Mouse (Mus musculus) myocyte (in vitro differentiated cells): ENCODE data around the gene Cyp2g1. TPM values are rescaled to one million over a fixed set of nuclear protein-coding genes. Genes with fewer than 3 reads are reported as not detected.

Experiments
- H3K27me3 ChIP-seq: one replicate; pipeline ENCODE4 v1.6.1; 2011; ENCODE audit not compliant: control insufficient read depth, insufficient read depth, insufficient read length
- H3K36me3 ChIP-seq: one replicate; pipeline ENCODE4 v1.6.1; 2011; ENCODE audit not compliant: control insufficient read depth, insufficient read depth
- H3K4me2 ChIP-seq: one replicate; pipeline ENCODE4 v1.6.1; 2011; ENCODE audit warnings: low read depth, control low read depth
- H3K4me3 ChIP-seq: one replicate; pipeline ENCODE4 v1.5.1; 2011; ENCODE audit warnings: mild to moderate bottlenecking, control low read depth, moderate library complexity
- H3K79me2 ChIP-seq: one replicate; pipeline ENCODE4 v1.6.1; 2011; ENCODE audit not compliant: control insufficient read depth, insufficient read depth
- H3ac ChIP-seq: one replicate; pipeline ENCODE4 v1.6.1; 2011; ENCODE audit not compliant: control insufficient read depth, insufficient read length
- CEBPB ChIP-seq: IDR thresholded peaks from 2 replicates; pipeline ENCODE4 v1.6.1; 2011; ENCODE audit warnings: mild to moderate bottlenecking, moderate library complexity; ENCODE audit not compliant: poor library complexity, insufficient read depth, severe bottlenecking
- E2F4 ChIP-seq: IDR thresholded peaks from one replicate; pipeline ENCODE4 v1.6.1; 2011; ENCODE audit warnings: mild to moderate bottlenecking, control low read depth, moderate library complexity; ENCODE audit not compliant: insufficient read depth
- MAX ChIP-seq: IDR thresholded peaks from one replicate; pipeline ENCODE4 v1.6.1; 2011; ENCODE audit warnings: low read depth, mild to moderate bottlenecking, control low read depth
- MYOD1 ChIP-seq, 3 experiments: IDR thresholded peaks; one replicate each; pipeline ENCODE4 v1.6.1; 2011; ENCODE audit warnings: control low read depth in 2 of 3, low read depth in 2 of 3, mild to moderate bottlenecking in 2 of 3, moderate library complexity in 1 of 3; ENCODE audit not compliant: insufficient read length in 2 of 3, control insufficient read depth in 1 of 3
- MYOG ChIP-seq, 3 experiments: IDR thresholded peaks; one replicate each; pipeline ENCODE4 v1.6.1; 2011; ENCODE audit warnings: control low read depth in 2 of 3, low read depth in 2 of 3, mild to moderate bottlenecking in 2 of 3; ENCODE audit not compliant: insufficient read length in 2 of 3, control insufficient read depth in 1 of 3, insufficient read depth in 1 of 3
- POLR2A ChIP-seq: IDR thresholded peaks from one replicate; pipeline ENCODE4 v1.6.1; 2011; ENCODE audit warnings: low read depth, mild to moderate bottlenecking, control low read depth, moderate library complexity; ENCODE audit not compliant: insufficient read length
- POLR2AphosphoS2 ChIP-seq: IDR thresholded peaks from one replicate; pipeline ENCODE4 v1.6.1; 2011; ENCODE audit warnings: low read depth, control low read depth; ENCODE audit not compliant: insufficient read length
- REST ChIP-seq: IDR thresholded peaks from one replicate; pipeline ENCODE4 v1.6.1; 2011; ENCODE audit warnings: mild to moderate bottlenecking, control low read depth, moderate library complexity; ENCODE audit not compliant: insufficient read depth, insufficient read length
- SRF ChIP-seq: IDR thresholded peaks from one replicate; pipeline ENCODE4 v1.6.1; 2011; ENCODE audit warnings: low read depth; ENCODE audit not compliant: control insufficient read depth, insufficient read length
- TCF12 ChIP-seq: IDR thresholded peaks from one replicate; pipeline ENCODE4 v1.6.1; 2011; ENCODE audit warnings: mild to moderate bottlenecking, control low read depth; ENCODE audit not compliant: poor library complexity, insufficient read depth, severe bottlenecking
- TCF3 ChIP-seq: IDR thresholded peaks from one replicate; pipeline ENCODE4 v1.6.1; 2011; ENCODE audit warnings: low read depth, control low read depth; ENCODE audit not compliant: insufficient read length
- USF1 ChIP-seq: IDR thresholded peaks from one replicate; pipeline ENCODE4 v1.6.1; 2011; ENCODE audit warnings: low read depth, mild to moderate bottlenecking, control low read depth, moderate library complexity
- polyA plus RNA-seq: library from polyadenylated mRNA; unstranded; fragments of >200 nt; fragmentation: generic; extraction: Trizol; gene quantifications from one replicate; pipeline ENCODE4 v1.2.1, GENCODE M21; 2012; ENCODE audit warnings: missing spikeins

Gene Cyp2g1
- polyA plus RNA-seq = not detected

DNA sequence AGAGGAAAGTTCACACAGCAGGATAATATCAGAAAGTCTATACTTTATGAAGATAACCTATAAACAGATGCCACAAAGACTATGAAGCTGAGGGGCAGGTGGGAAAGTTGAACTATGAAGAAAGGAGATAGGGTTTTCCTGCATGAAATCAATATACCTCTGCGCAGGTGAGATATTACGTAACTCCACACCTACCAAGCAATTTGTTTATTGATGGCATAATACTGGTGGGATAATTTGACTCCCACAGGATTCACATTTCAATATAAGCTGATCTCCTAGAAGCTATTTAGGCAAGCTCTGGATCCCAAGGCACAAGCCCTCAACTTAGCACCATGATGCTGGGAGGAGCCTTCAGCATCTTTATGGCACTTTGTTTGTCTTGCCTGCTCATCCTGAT, at the start of gene Cyp2g1:
TSS of gene Cyp2g1 (plus strand) at position 301 of the 400 bp plus-strand sequence.
- no peaks in the 10 kb centered on the region for H3K79me2 ChIP-seq

DNA sequence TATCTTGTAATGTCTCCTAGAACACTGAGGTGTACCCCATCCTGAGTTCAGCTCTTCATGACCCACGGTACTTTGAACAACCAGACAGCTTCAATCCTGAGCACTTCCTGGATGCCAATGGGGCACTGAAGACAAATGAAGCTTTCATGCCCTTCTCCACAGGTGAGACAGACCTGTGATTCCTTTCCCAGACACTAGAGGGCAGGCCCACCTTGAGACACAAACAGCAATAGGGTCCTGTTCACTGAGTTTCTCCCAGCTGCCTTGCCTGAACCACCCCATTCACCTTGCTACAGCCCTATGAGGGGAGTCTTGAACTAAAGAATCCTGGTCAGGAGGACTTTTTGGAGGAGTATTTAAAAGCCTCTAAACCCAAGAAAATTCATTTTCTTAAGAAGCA, 41.6 kb upstream of the Cyp2g1 start:
- no peak for TF ChIP-seq TCF3
- TF ChIP-seq TCF12 = no peak
- TF ChIP-seq CEBPB = no peak
- no peak for TF ChIP-seq MAX
- no peak for TF ChIP-seq REST
- no peak for TF ChIP-seq USF1
- TF ChIP-seq MYOD1 (IDR thresholded peaks at IDR 0.05; ENCODE audit: control insufficient read depth in 1 of 3, insufficient read length in 2 of 3, low read depth in 2 of 3) = no peak
- no peak for TF ChIP-seq SRF
- TF ChIP-seq POLR2A = no peak
- TF ChIP-seq MYOG (IDR thresholded peaks at IDR 0.05; ENCODE audit: control insufficient read depth in 1 of 3, insufficient read depth in 1 of 3, insufficient read length in 2 of 3, low read depth in 2 of 3) = no peak
- TF ChIP-seq E2F4 = no peak
- H3K4me2 ChIP-seq = no peak overlapping the region
- H3K4me3 ChIP-seq = no peak overlapping the region
- H3K27me3 ChIP-seq = no peaks in the 10 kb centered on the region
- H3ac ChIP-seq = no peak overlapping the region
- no peaks in the 10 kb centered on the region for H3K79me2 ChIP-seq
- no peaks in the 10 kb centered on the region for H3K36me3 ChIP-seq

More for the DNA sequence above, at the start of gene Cyp2g1:
- TF ChIP-seq E2F4 (no peak), TCF12 (no peak), REST (no peak), USF1 (no peak), CEBPB (no peak), POLR2AphosphoS2 (no peak), POLR2A (no peak)
- no peak within 1 kb of the TSS for H3K4me3 ChIP-seq
- H3K4me2 ChIP-seq = no peak within 1 kb of the TSS
- H3K27me3 ChIP-seq = no peaks in the 10 kb centered on the region
- H3ac ChIP-seq = no peak within 1 kb of the TSS
- no peaks in the 10 kb centered on the region for H3K36me3 ChIP-seq

- no peak overlapping the region for H3ac ChIP-seq
- no peak for TF ChIP-seq MYOD1 (IDR thresholded peaks at IDR 0.05; ENCODE audit: control insufficient read depth in 1 of 3, insufficient read length in 2 of 3, low read depth in 2 of 3)
- no peak for TF ChIP-seq E2F4
- no peak for TF ChIP-seq MYOG (IDR thresholded peaks at IDR 0.05; ENCODE audit: control insufficient read depth in 1 of 3, insufficient read depth in 1 of 3, insufficient read length in 2 of 3, low read depth in 2 of 3)
- no peak for TF ChIP-seq TCF3
- TF ChIP-seq USF1 = no peak
- TF ChIP-seq POLR2A = no peak
- TF ChIP-seq POLR2AphosphoS2 = no peak
- no peak for TF ChIP-seq SRF
- TF ChIP-seq MAX = no peak
- no peak for TF ChIP-seq CEBPB
- TF ChIP-seq TCF12 = no peak
- no peak for TF ChIP-seq REST
Measured at GRCm38 (mm10) chr7:26769881-26770470, 38.7 kb upstream of the Cyp2g1 start.

GRCm38 (mm10) chr7:26772866-26773586, 35.7 kb upstream of the Cyp2g1 start:
- H3K79me2 ChIP-seq = no peaks in the 10 kb centered on the region
- no peaks in the 10 kb centered on the region for H3K36me3 ChIP-seq
- no peak overlapping the region for H3K4me2 ChIP-seq
- H3ac ChIP-seq = no peak overlapping the region
- TF ChIP-seq MAX (no peak), E2F4 (no peak), POLR2A (no peak), TCF3 (no peak), SRF (no peak), POLR2AphosphoS2 (no peak), USF1 (no peak), CEBPB (no peak), MYOD1 (IDR thresholded peaks at IDR 0.05; ENCODE audit: control insufficient read depth in 1 of 3, insufficient read length in 2 of 3, low read depth in 2 of 3) (no peak), TCF12 (no peak), MYOG (IDR thresholded peaks at IDR 0.05; ENCODE audit: control insufficient read depth in 1 of 3, insufficient read depth in 1 of 3, insufficient read length in 2 of 3, low read depth in 2 of 3) (no peak), REST (no peak)
- H3K4me3 ChIP-seq = no peak overlapping the region
- no peaks in the 10 kb centered on the region for H3K27me3 ChIP-seq

More at GRCm38 (mm10) chr7:26769881-26770470, 38.7 kb upstream of the Cyp2g1 start:
- H3K36me3 ChIP-seq = no peaks in the 10 kb centered on the region
- no peak overlapping the region for H3K4me2 ChIP-seq
- H3K79me2 ChIP-seq = no peaks in the 10 kb centered on the region
- H3K4me3 ChIP-seq = no peak overlapping the region
- H3K27me3 ChIP-seq = no peaks in the 10 kb centered on the region

DNA sequence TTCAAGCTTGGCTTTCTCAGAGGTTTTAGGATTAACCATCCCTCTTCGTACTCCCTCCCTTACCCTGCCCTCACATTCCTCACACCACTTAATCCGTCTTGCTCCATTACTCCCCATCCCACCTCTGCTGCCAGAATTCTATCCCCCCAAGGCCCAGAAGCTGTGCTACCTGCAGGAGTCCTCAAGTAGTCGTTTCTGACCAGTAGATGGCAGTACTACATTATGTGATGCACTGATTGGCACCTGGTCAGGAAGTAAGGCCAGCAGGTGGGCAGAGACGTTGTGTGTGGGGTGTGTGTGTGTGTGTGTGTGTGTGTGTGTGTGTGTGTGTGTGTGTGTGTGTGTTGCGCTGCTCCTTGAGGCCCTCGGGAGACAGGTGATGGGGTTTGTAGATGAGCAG, 32.8 kb upstream of the Cyp2g1 start:
- Histone ChIP-seq H3K4me2 (no peak overlapping the region), H3ac (no peak overlapping the region), H3K4me3 (no peak overlapping the region), H3K79me2 (no peaks in the 10 kb centered on the region), H3K36me3 (no peaks in the 10 kb centered on the region), H3K27me3 (no peaks in the 10 kb centered on the region)
- TF ChIP-seq E2F4 = no peak
- TF ChIP-seq USF1 = no peak
- TF ChIP-seq MAX = no peak
- no peak for TF ChIP-seq TCF12
- no peak for TF ChIP-seq SRF
- TF ChIP-seq CEBPB = no peak
- no peak for TF ChIP-seq REST
- no peak for TF ChIP-seq TCF3
- TF ChIP-seq MYOD1 (IDR thresholded peaks at IDR 0.05; ENCODE audit: control insufficient read depth in 1 of 3, insufficient read length in 2 of 3, low read depth in 2 of 3) = no peak
- no peak for TF ChIP-seq POLR2A
- no peak for TF ChIP-seq POLR2AphosphoS2
- no peak for TF ChIP-seq MYOG (IDR thresholded peaks at IDR 0.05; ENCODE audit: control insufficient read depth in 1 of 3, insufficient read depth in 1 of 3, insufficient read length in 2 of 3, low read depth in 2 of 3)
